Mouse (Mus musculus) limb, embryonic 14.5 days (tissue): ENCODE data around the gene Sf3b2. TPM values are rescaled to one million over a fixed set of nuclear protein-coding genes. Genes with fewer than 3 reads are reported as not detected.

ENCODE experiments used
- ATAC-seq: fragments of 200-750 bp; cut with Nextera tagmentation; 2 replicates; pipeline ENCODE4 v1.8.0; 2017; ENCODE audit warnings: low read depth, moderate number of reproducible peaks, moderate TSS enrichment; ENCODE audit not compliant: low FRiP score
- DNase-seq: peaks from one replicate; pipeline ENCODE4 v3.0.0-alpha.2; 2015; ENCODE audit warnings: low spot score
- H3K27ac ChIP-seq: fragments of 300-500 bp; sonication (generic); replicated peaks from 2 replicates; pipeline ENCODE4 v1.5.1; 2014; ENCODE audit warnings: low read depth, mild to moderate bottlenecking, low read length, moderate library complexity, mixed read lengths
- H3K27me3 ChIP-seq: fragments of 300-500 bp; sonication (generic); 2 replicates; pipeline ENCODE4 v1.6.1; 2014; ENCODE audit warnings: low read length, mixed read lengths; ENCODE audit not compliant: control insufficient read depth, insufficient read depth
- H3K36me3 ChIP-seq: fragments of 300-500 bp; sonication (generic); 2 replicates; pipeline ENCODE4 v1.6.1; 2014; ENCODE audit warnings: mild to moderate bottlenecking, low read length, moderate library complexity, mixed read lengths; ENCODE audit not compliant: control insufficient read depth, insufficient read depth
- H3K4me1 ChIP-seq: fragments of 300-500 bp; sonication (generic); 2 replicates; pipeline ENCODE4 v1.6.1; 2014; ENCODE audit warnings: antibody characterized with exemption, low read length, mixed read lengths; ENCODE audit not compliant: control insufficient read depth, insufficient read depth
- H3K4me2 ChIP-seq: fragments of 300-500 bp; sonication (generic); replicated peaks from 2 replicates; pipeline ENCODE4 v1.6.1; 2014; ENCODE audit warnings: low read depth, mild to moderate bottlenecking, low read length, moderate library complexity; ENCODE audit not compliant: severe bottlenecking
- H3K4me3 ChIP-seq: fragments of 300-500 bp; sonication (generic); replicated peaks from 2 replicates; pipeline ENCODE4 v1.5.1; 2014; ENCODE audit warnings: low read length
- H3K9ac ChIP-seq: fragments of 300-500 bp; sonication (generic); 2 replicates; pipeline ENCODE4 v1.6.1; 2014; ENCODE audit warnings: mild to moderate bottlenecking, low read depth, low read length, moderate library complexity; ENCODE audit not compliant: severe bottlenecking
- H3K9me3 ChIP-seq: fragments of 300-500 bp; sonication (generic); 2 replicates; pipeline ENCODE4 v1.6.1; 2016; ENCODE audit warnings: low read length; ENCODE audit not compliant: control insufficient read depth
- POLR2A ChIP-seq: fragments of 200-500 bp; IDR thresholded peaks from 2 replicates; pipeline ENCODE4 v1.8.0; 2012; ENCODE audit warnings: inconsistent platforms, mild to moderate bottlenecking, moderate library complexity, borderline replicate concordance; ENCODE audit not compliant: insufficient read depth, insufficient read length; ENCODE audit errors: extremely low read depth
- WGBS: fragments of 180-500 bp; shearing (Covaris S2); extraction: QIAGEN DNeasy Blood & Tissue Kit; methylation state at CpG from one replicate; pipeline ENCODE4 v1.1.7; 2014; 5-methylcytosine and 5-hydroxymethylcytosine counted together
- polyA plus RNA-seq, 2 experiments: library from polyadenylated mRNA; depleted of rRNA in 1 of 2; stranded (reverse) in 1 of 2; unstranded in 1 of 2; fragments of >200 nt; fragmentation: Nextera tagmentation in 1 of 2; extraction: Ambion mirVana in 1 of 2; gene quantifications; 2 replicates each; pipeline versions ENCODE4 v1.2.1 to v1.2.3; 2012 to 2014

Sf3b2 gene
- polyA plus RNA-seq, 2 experiments = 174 to 289 TPM

GRCm38 (mm10) chr19:5302455-5302854 is 7.2 kb upstream of the Sf3b2 start:
- peak; percentile 21 for DNase-seq
- H3K4me2 ChIP-seq = no peak overlapping the region
- no peak overlapping the region for H3K4me3 ChIP-seq
- no peak for ATAC-seq
- TF ChIP-seq POLR2A = no peak
- H3K4me1 ChIP-seq = peaks cover 7% of the 10 kb centered on the region
- H3K27ac ChIP-seq = no peak overlapping the region
- no peaks in the 10 kb centered on the region for H3K27me3 ChIP-seq
- H3K9me3 ChIP-seq = no peaks in the 10 kb centered on the region
- peaks cover 11% of the 10 kb centered on the region; the same call in 1 of the 2 replicates for H3K36me3 ChIP-seq
- 30% methylated on average over 4 of the region's 4 CpGs for WGBS
- no peak overlapping the region for H3K9ac ChIP-seq

GRCm38 (mm10) chr19:5300588-5300987 is 5.3 kb upstream of the Sf3b2 start:
- Histone ChIP-seq H3K36me3 (0 out of 2 replicates have a peak, but pooled peaks cover under 1% of the 10 kb centered on the region), H3K4me1 (peaks cover 12% of the 10 kb centered on the region), H3K9me3 (no peaks in the 10 kb centered on the region), H3K27me3 (no peaks in the 10 kb centered on the region), H3K27ac (no peak overlapping the region), H3K4me2 (no peak overlapping the region), H3K4me3 (no peak overlapping the region), H3K9ac (no peak overlapping the region)
- no peak for TF ChIP-seq POLR2A
- WGBS = 73% methylated on average over 6 of the region's 6 CpGs
- ATAC-seq (no peak), DNase-seq (no peak)

- WGBS = 6% methylated on average over 32 of the region's 32 CpGs
- Histone ChIP-seq H3K4me2 (peak within 1 kb of the TSS; percentile 84), H3K4me1 (peaks cover 19% of the 10 kb centered on the region), H3K9ac (peak within 1 kb of the TSS; percentile 68), H3K36me3 (peaks cover under 1% of the 10 kb centered on the region), H3K4me3 (peak within 1 kb of the TSS; percentile 45), H3K27ac (no peak within 1 kb of the TSS), H3K27me3 (no peaks in the 10 kb centered on the region), H3K9me3 (no peaks in the 10 kb centered on the region)
- DNase-seq (peak; percentile 29), ATAC-seq (0 out of 2 replicates have a peak, but pooled peaks have one; percentile 27)
- no peak for TF ChIP-seq POLR2A
These were observed 2.9 kb upstream of the Sf3b2 start, which contains the start of gene Gal3st3 for GRCm38 (mm10) chr19:5297903-5298800. TSS of gene Gal3st3 (plus strand) at chr19:5298331.

- Histone ChIP-seq H3K9me3 (no peaks in the 10 kb centered on the region), H3K4me1 (peaks cover 19% of the 10 kb centered on the region), H3K36me3 (peaks cover 14% of the 10 kb centered on the region), H3K4me2 (no peak overlapping the region), H3K27me3 (no peaks in the 10 kb centered on the region), H3K9ac (no peak overlapping the region), H3K4me3 (no peak overlapping the region), H3K27ac (no peak overlapping the region)
- TF ChIP-seq POLR2A = no peak
- ATAC-seq (no peak), DNase-seq (no peak)
- 55% methylated on average over 5 of the region's 5 CpGs for WGBS
These were observed 1.4 kb upstream of the Sf3b2 start for GRCm38 (mm10) chr19:5296630-5297029.

- peak overlapping the region; percentile 74 for H3K4me2 ChIP-seq
- H3K4me3 ChIP-seq = peak overlapping the region; percentile 91
- H3K9me3 ChIP-seq = no peaks in the 10 kb centered on the region
- peaks cover 19% of the 10 kb centered on the region for H3K4me1 ChIP-seq
- peaks cover 23% of the 10 kb centered on the region for H3K36me3 ChIP-seq
- DNase-seq (no peak), ATAC-seq (peak; percentile 53)
- no peaks in the 10 kb centered on the region for H3K27me3 ChIP-seq
- TF ChIP-seq POLR2A = peak; percentile 10; the same call in 1 of the 2 replicates
- H3K9ac ChIP-seq = peak overlapping the region; percentile 55
- H3K27ac ChIP-seq = peak overlapping the region; percentile 83
- WGBS = 6% methylated on average over 13 of the region's 13 CpGs
These were observed 451 bp upstream of the Sf3b2 start for GRCm38 (mm10) chr19:5295736-5296075.
